Mouse (Mus musculus): ENCODE results near the gene Commd2. TPM values are rescaled to one million over a fixed set of nuclear protein-coding genes. Genes with fewer than 3 reads are reported as not detected.

Commd2 gene
- polyA plus RNA-seq (2012; rRNA removed), result 44.5 and 48.2 TPM in 2 replicates

GRCm38 (mm10) chr3:57651231-57651864, at the start of gene Commd2:
Gene Commd2 (minus strand): TSS chr3:57651715.

GRCm38 (mm10) chr3:57692719-57693118, 41.2 kb upstream of the Commd2 start, which contains the start of gene Ankub1:
Gene Ankub1 (minus strand): TSS chr3:57692799.

Other genes starting within 250 kb of the Commd2 start
- gene Tm4sf4, start 226.4 kb downstream of the Commd2 start, polyA plus RNA-seq (2012; rRNA removed), result 0.04 TPM in 1 of 2 replicates, not detected in the other
- 12.4 and 13.9 TPM in 2 replicates for gene Wwtr1, start 75.8 kb downstream of the Commd2 start, polyA plus RNA-seq (2012; rRNA removed)
- 0.21 and 0.22 TPM in 2 replicates for gene Ankub1, start 41.1 kb upstream of the Commd2 start, polyA plus RNA-seq (2012; rRNA removed)
- gene Rnf13, start 84.3 kb upstream of the Commd2 start, polyA plus RNA-seq (2012; rRNA removed), result 44.0 and 48.1 TPM in 2 replicates
- gene Pfn2, start 196.4 kb upstream of the Commd2 start, polyA plus RNA-seq (2012; rRNA removed), result 519 and 541 TPM in 2 replicates